Mouse (Mus musculus) liver, embryonic 11.5 days (tissue): ENCODE data around the gene Zxdc. TPM values are rescaled to one million over a fixed set of nuclear protein-coding genes. Genes with fewer than 3 reads are reported as not detected.

Experiments
- ATAC-seq: fragments of 200-750 bp; cut with Nextera tagmentation; replicated peaks from 2 replicates; pipeline ENCODE4 v1.8.0; 2017; ENCODE audit warnings: moderate number of reproducible peaks, mild to moderate bottlenecking, moderate TSS enrichment, moderate library complexity; ENCODE audit not compliant: low FRiP score
- DNase-seq: peaks from one replicate; pipeline ENCODE4 v3.0.0-alpha.2; 2017; ENCODE audit warnings: low spot score
- H3K27ac ChIP-seq: fragments of 300-500 bp; sonication (generic); 2 replicates; pipeline ENCODE4 v1.5.1; 2014; ENCODE audit warnings: mild to moderate bottlenecking, low read depth, low read length, control low read depth
- H3K27me3 ChIP-seq: fragments of 300-500 bp; sonication (generic); replicated peaks from 2 replicates; pipeline ENCODE4 v1.6.1; 2014; ENCODE audit warnings: low read length, mixed read lengths; ENCODE audit not compliant: control insufficient read depth, insufficient read depth
- H3K36me3 ChIP-seq: fragments of 300-500 bp; sonication (generic); 2 replicates; pipeline ENCODE4 v1.6.1; 2014; ENCODE audit warnings: mild to moderate bottlenecking, low read length, moderate library complexity, mixed read lengths; ENCODE audit not compliant: control insufficient read depth, insufficient read depth
- H3K4me1 ChIP-seq: fragments of 300-500 bp; sonication (generic); replicated peaks from 2 replicates; pipeline ENCODE4 v1.6.1; 2014; ENCODE audit warnings: low read length, mixed read lengths; ENCODE audit not compliant: control insufficient read depth, insufficient read depth
- H3K4me2 ChIP-seq: fragments of 300-500 bp; sonication (generic); 2 replicates; pipeline ENCODE4 v1.6.1; 2014; ENCODE audit warnings: mild to moderate bottlenecking, control low read depth, moderate library complexity
- H3K4me3 ChIP-seq: fragments of 300-500 bp; sonication (generic); 2 replicates; pipeline ENCODE4 v1.5.1; 2014; ENCODE audit warnings: low read depth, low read length, control low read depth
- H3K9ac ChIP-seq: fragments of 300-500 bp; sonication (generic); 2 replicates; pipeline ENCODE4 v1.6.1; 2014; ENCODE audit warnings: low read depth, low read length, control low read depth
- H3K9me3 ChIP-seq: fragments of 300-500 bp; sonication (generic); 2 replicates; pipeline ENCODE4 v1.6.1; 2016; ENCODE audit warnings: low read length, inconsistent platforms, mixed read lengths; ENCODE audit not compliant: control insufficient read depth
- WGBS: fragments of 180-500 bp; shearing (Covaris S2); extraction: QIAGEN DNeasy Blood & Tissue Kit; methylation state at CpG from one replicate; pipeline ENCODE4 v1.1.7; 2014; 5-methylcytosine and 5-hydroxymethylcytosine counted together
- polyA plus RNA-seq: library from polyadenylated mRNA; unstranded; fragments of >200 nt; fragmentation: Nextera tagmentation; extraction: Ambion mirVana; gene quantifications from 2 replicates; pipeline ENCODE4 v1.2.1, GENCODE M21; 2014

Zxdc gene
- polyA plus RNA-seq, 1 experiment from 2014 or later = 6.6 TPM

GRCm38 (mm10) chr6:90428380-90428974 is 59.2 kb downstream of the Zxdc start, which contains the start of gene Cfap100:
Gene Cfap100 (minus strand): TSS chr6:90428797.
- Histone ChIP-seq H3K27ac (no peak within 1 kb of the TSS), H3K27me3 (peaks cover 12% of the 10 kb centered on the region), H3K4me3 (peak within 1 kb of the TSS; percentile 40), H3K9me3 (no peaks in the 10 kb centered on the region), H3K4me2 (peak within 1 kb of the TSS; percentile 60), H3K36me3 (no peaks in the 10 kb centered on the region), H3K9ac (peak within 1 kb of the TSS; percentile 32; the same call in 1 of the 2 replicates), H3K4me1 (no peaks in the 10 kb centered on the region)
- DNase-seq (peak; percentile 58), ATAC-seq (peak; percentile 72)
- WGBS = 1% methylated on average over 31 of the region's 31 CpGs

GRCm38 (mm10) chr6:90429911-90430310 is 60.6 kb downstream of the Zxdc start:
- Histone ChIP-seq H3K9ac (no peak overlapping the region), H3K4me2 (no peak overlapping the region), H3K9me3 (no peaks in the 10 kb centered on the region), H3K27me3 (peaks cover 12% of the 10 kb centered on the region), H3K4me3 (no peak overlapping the region), H3K36me3 (no peaks in the 10 kb centered on the region), H3K27ac (no peak overlapping the region), H3K4me1 (no peaks in the 10 kb centered on the region)
- WGBS = 80% methylated on average over 14 of the region's 14 CpGs
- DNase-seq = no peak
- no peak for ATAC-seq

GRCm38 (mm10) chr6:90431487-90431886 is 62.2 kb downstream of the Zxdc start:
- 51% methylated on average over 2 of the region's 2 CpGs for WGBS
- no peak for DNase-seq

GRCm38 (mm10) chr6:90434687-90435086 is 65.4 kb downstream of the Zxdc start:
- no peak overlapping the region for H3K9ac ChIP-seq
- 61% methylated on average over 3 of the region's 3 CpGs for WGBS
- no peak overlapping the region for H3K4me2 ChIP-seq
- H3K4me3 ChIP-seq = no peak overlapping the region
- H3K27ac ChIP-seq = no peak overlapping the region
- H3K4me1 ChIP-seq = no peaks in the 10 kb centered on the region
- no peaks in the 10 kb centered on the region for H3K36me3 ChIP-seq
- DNase-seq = no peak
- no peaks in the 10 kb centered on the region for H3K27me3 ChIP-seq
- peak; percentile 10; the same call in 1 of the 2 replicates for ATAC-seq
- no peaks in the 10 kb centered on the region for H3K9me3 ChIP-seq

More at GRCm38 (mm10) chr6:90431487-90431886, 62.2 kb downstream of the Zxdc start:
- no peaks in the 10 kb centered on the region for H3K36me3 ChIP-seq
- ATAC-seq = no peak
- H3K9me3 ChIP-seq = no peaks in the 10 kb centered on the region
- no peak overlapping the region for H3K9ac ChIP-seq
- no peak overlapping the region for H3K4me3 ChIP-seq
- peaks cover 12% of the 10 kb centered on the region for H3K27me3 ChIP-seq
- H3K4me2 ChIP-seq = no peak overlapping the region
- H3K27ac ChIP-seq = no peak overlapping the region
- H3K4me1 ChIP-seq = no peaks in the 10 kb centered on the region

GRCm38 (mm10) chr6:90435195-90435618 is 65.9 kb downstream of the Zxdc start:
- Histone ChIP-seq H3K9me3 (no peaks in the 10 kb centered on the region), H3K4me3 (no peak overlapping the region), H3K27me3 (no peaks in the 10 kb centered on the region), H3K4me2 (no peak overlapping the region), H3K36me3 (no peaks in the 10 kb centered on the region), H3K9ac (no peak overlapping the region), H3K27ac (no peak overlapping the region), H3K4me1 (no peaks in the 10 kb centered on the region)
- peak; percentile 62 for DNase-seq
- 18% methylated on average over 11 of the region's 11 CpGs for WGBS
- ATAC-seq = peak; percentile 78

GRCm38 (mm10) chr6:90436192-90436907 is 67.1 kb downstream of the Zxdc start:
- Histone ChIP-seq H3K4me1 (no peaks in the 10 kb centered on the region), H3K4me3 (no peak overlapping the region), H3K27me3 (no peaks in the 10 kb centered on the region), H3K4me2 (no peak overlapping the region), H3K27ac (no peak overlapping the region), H3K9me3 (no peaks in the 10 kb centered on the region), H3K36me3 (no peaks in the 10 kb centered on the region), H3K9ac (no peak overlapping the region)
- ATAC-seq (no peak), DNase-seq (no peak)
- 73% methylated on average over 10 of the region's 10 CpGs for WGBS

- no peak overlapping the region for H3K4me3 ChIP-seq
- DNase-seq = no peak
- WGBS = 82% methylated on average over 3 of the region's 3 CpGs
- H3K27me3 ChIP-seq = no peaks in the 10 kb centered on the region
- no peaks in the 10 kb centered on the region for H3K9me3 ChIP-seq
- H3K27ac ChIP-seq = no peak overlapping the region
- H3K4me1 ChIP-seq = no peaks in the 10 kb centered on the region
- H3K9ac ChIP-seq = no peak overlapping the region
- no peak for ATAC-seq
- no peaks in the 10 kb centered on the region for H3K36me3 ChIP-seq
- H3K4me2 ChIP-seq = no peak overlapping the region
Observed at GRCm38 (mm10) chr6:90437041-90437440, 67.7 kb downstream of the Zxdc start.

- Histone ChIP-seq H3K27ac (no peak overlapping the region), H3K36me3 (no peaks in the 10 kb centered on the region), H3K9ac (no peak overlapping the region), H3K4me3 (no peak overlapping the region), H3K9me3 (no peaks in the 10 kb centered on the region), H3K4me1 (no peaks in the 10 kb centered on the region), H3K27me3 (no peaks in the 10 kb centered on the region), H3K4me2 (no peak overlapping the region)
- no peak for DNase-seq
- ATAC-seq = no peak
- 56% methylated on average over 4 of the region's 4 CpGs for WGBS
Observed at GRCm38 (mm10) chr6:90446883-90447282, 77.6 kb downstream of the Zxdc start.

- no peak overlapping the region for H3K27ac ChIP-seq
- no peak overlapping the region for H3K4me2 ChIP-seq
- no peak overlapping the region for H3K9ac ChIP-seq
- no peak overlapping the region for H3K4me3 ChIP-seq
- no peaks in the 10 kb centered on the region for H3K9me3 ChIP-seq
- no peaks in the 10 kb centered on the region for H3K4me1 ChIP-seq
- H3K27me3 ChIP-seq = no peaks in the 10 kb centered on the region
- no peak for ATAC-seq
- no peak for DNase-seq
- no peaks in the 10 kb centered on the region for H3K36me3 ChIP-seq
- WGBS = 24% methylated on average over 7 of the region's 7 CpGs
Observed at GRCm38 (mm10) chr6:90450179-90450578, 80.9 kb downstream of the Zxdc start.
